In genomic region chr2:5714211-5715053, GRCm38 (mm10) we compare ENCODE assay signal across 8 mouse cellular contexts. TPM values are rescaled to one million over a fixed set of nuclear protein-coding genes. Genes with fewer than 3 reads are reported as not detected.
DNase-seq lines count a peak whose midpoint lies in the region; ATAC-seq and TF ChIP-seq lines count a peak whose summit lies in the region.

Camk1d (minus strand) TSS chr2:5714515.

- H3K4me2 ChIP-seq in heart, embryonic 13.5 days: peak within 1 kb of the TSS; percentile 97
- H3K4me2 ChIP-seq in liver, embryonic 12.5 days: peak within 1 kb of the TSS; percentile 92

- no peak for TF ChIP-seq POLR2A in bone marrow macrophage, adult 2 months (IDR thresholded peaks at IDR 0.05; ENCODE audit: borderline replicate concordance, low read depth, low read length)
- TF ChIP-seq POLR2A in embryonic fibroblast, embryonic 13.5 days (IDR thresholded peaks at IDR 0.05; ENCODE audit: low read depth, low read length): peak; percentile 59

- peaks cover 25% of the 10 kb centered on the region for H3K4me1 ChIP-seq in bone marrow macrophage, adult 2 months (ENCODE audit: control insufficient read depth, insufficient read depth, low read length)
- no peaks in the 10 kb centered on the region for H3K4me1 ChIP-seq in embryonic fibroblast, embryonic 13.5 days (ENCODE audit: control insufficient read depth, insufficient read depth, low read length)
- peaks cover 12% of the 10 kb centered on the region for H3K4me1 ChIP-seq in heart, embryonic 13.5 days
- peaks cover 26% of the 10 kb centered on the region for H3K4me1 ChIP-seq in liver, embryonic 12.5 days

- peak within 1 kb of the TSS; percentile 79 for H3K9ac ChIP-seq in heart, embryonic 13.5 days
- H3K9ac ChIP-seq in liver, embryonic 12.5 days: peak within 1 kb of the TSS; percentile 63

- 0 out of 2 replicates have a peak, but pooled peaks cover 9% of the 10 kb centered on the region for H3K9me3 ChIP-seq in heart, embryonic 13.5 days
- peaks cover 6% of the 10 kb centered on the region for H3K9me3 ChIP-seq in liver, embryonic 12.5 days (replicated peaks)

- peak; percentile 54 for TF ChIP-seq CTCF in bone marrow macrophage, adult 2 months (IDR thresholded peaks at IDR 0.05; ENCODE audit: low read depth, low read length)
- 0 out of 2 replicates have a peak, but pooled peaks have one; percentile 12 for TF ChIP-seq CTCF in embryonic fibroblast, embryonic 13.5 days (IDR thresholded peaks at IDR 0.05; ENCODE audit: borderline replicate concordance, insufficient read depth, low read length)

- peaks cover 32% of the 10 kb centered on the region for H3K27me3 ChIP-seq in heart, embryonic 13.5 days (replicated peaks)
- H3K27me3 ChIP-seq in liver, embryonic 12.5 days (replicated peaks): peaks cover 52% of the 10 kb centered on the region
- H3K27me3 ChIP-seq in splenic B cell, adult 2 months (ENCODE audit: control insufficient read depth, insufficient read depth, low read length, poor library complexity, severe bottlenecking): no peaks in the 10 kb centered on the region

- peak within 1 kb of the TSS; percentile 83 for H3K4me3 ChIP-seq in bone marrow macrophage, adult 2 months (ENCODE audit: insufficient read depth, low read length)
- H3K4me3 ChIP-seq in embryonic fibroblast, embryonic 13.5 days (ENCODE audit: insufficient read depth, low read length): peak within 1 kb of the TSS; percentile 59
- peak within 1 kb of the TSS; percentile 72 for H3K4me3 ChIP-seq in heart, embryonic 13.5 days
- H3K4me3 ChIP-seq in liver, embryonic 12.5 days: peak within 1 kb of the TSS; percentile 59

- peak; percentile 89 for DNase-seq in B cell, adult 2 months
- DNase-seq in kidney, postnatal 10 days: peak; percentile 80
- DNase-seq in naive thymus-derived CD4-positive, alpha-beta T cell, adult 2 months (ENCODE audit: low read depth): peak; percentile 90
- peak; percentile 87 for DNase-seq in splenic B cell, adult 2 months (ENCODE audit: low read depth, low spot score)

- under 1% methylated on average over 73 of the region's 80 CpGs for WGBS in heart, embryonic 13.5 days
- WGBS in liver, embryonic 12.5 days (ENCODE audit: insufficient replicate concordance): under 1% methylated on average over 76 of the region's 80 CpGs

- peak within 1 kb of the TSS; percentile 82 for H3K27ac ChIP-seq in bone marrow macrophage, adult 2 months (ENCODE audit: insufficient read depth, low read depth, low read length)
- no peak within 1 kb of the TSS for H3K27ac ChIP-seq in embryonic fibroblast, embryonic 13.5 days (ENCODE audit: insufficient read depth, low read length)
- H3K27ac ChIP-seq in heart, embryonic 13.5 days (replicated peaks): no peak within 1 kb of the TSS
- no peak within 1 kb of the TSS for H3K27ac ChIP-seq in liver, embryonic 12.5 days

- peak; percentile 48; the same call in 1 of the 2 replicates for ATAC-seq in heart, embryonic 13.5 days (ENCODE audit: extremely low read depth, insufficient number of reproducible peaks, low FRiP score, low TSS enrichment)
- peak; percentile 82 for ATAC-seq in liver, embryonic 12.5 days

- no peaks in the 10 kb centered on the region for H3K36me3 ChIP-seq in heart, embryonic 13.5 days
- no peaks in the 10 kb centered on the region for H3K36me3 ChIP-seq in liver, embryonic 12.5 days
- H3K36me3 ChIP-seq in splenic B cell, adult 2 months (ENCODE audit: control insufficient read depth, insufficient read depth, low read length, poor library complexity, severe bottlenecking): no peaks in the 10 kb centered on the region

RNA-seq across cellular contexts. Expression of gene Camk1d, which starts in this region (rescaled TPM):
- polyA plus RNA-seq in bone marrow macrophage, adult 2 months (2012; ENCODE audit: insufficient read depth, insufficient read length, missing spikeins): 56.2 and 62.0 TPM in 2 replicates
- polyA plus RNA-seq in embryonic fibroblast, embryonic 13.5 days (2011; ENCODE audit: insufficient read length, low read depth, missing spikeins): 4.0 and 4.3 TPM in 2 replicates
- polyA plus RNA-seq in heart, embryonic 13.5 days (2015; fragmentation: Nextera tagmentation; extraction: Ambion mirVana): 1.9 and 2.2 TPM in 2 replicates
- 1.3 and 1.5 TPM in 2 replicates for polyA plus RNA-seq in liver, embryonic 12.5 days (2016; fragmentation: Nextera tagmentation; extraction: Ambion mirVana)

Comparison
In these comparisons a context has a peak if more than half of its experiments do, and no peak if none do; other contexts are left out.
1. RNA of gene Camk1d (polyA plus RNA-seq): 56.2 to 62.0 TPM in bone marrow macrophage, adult 2 months; 4.0 to 4.3 TPM in embryonic fibroblast, embryonic 13.5 days, 1.9 to 2.2 TPM in heart, embryonic 13.5 days and 1.3 to 1.5 TPM in liver, embryonic 12.5 days; every median in the first group is over 10 times any median in the second.
2. Peak in every context shown above with its lines, with median percentiles within 50 percentile points of each other: DNase-seq and H3K4me3 ChIP-seq.